Mouse (Mus musculus) liver, embryonic 14.5 days (tissue): ENCODE data around the gene Mdk. TPM values are rescaled to one million over a fixed set of nuclear protein-coding genes. Genes with fewer than 3 reads are reported as not detected.

Source experiments
- ATAC-seq: fragments of 200-750 bp; cut with Nextera tagmentation; 2 replicates; pipeline ENCODE4 v1.8.0; 2017; ENCODE audit warnings: moderate number of reproducible peaks, mild to moderate bottlenecking, moderate library complexity; ENCODE audit not compliant: insufficient read depth
- DNase-seq, 3 experiments: peaks; one replicate each; pipeline ENCODE4 v3.0.0-alpha.2; 2012 to 2013; ENCODE audit warnings: low read depth in 3 of 3, low spot score in 3 of 3
- H3K27ac ChIP-seq: fragments of 300-500 bp; sonication (generic); 2 replicates; pipeline ENCODE4 v1.5.1; 2014; ENCODE audit warnings: moderate library complexity, mild to moderate bottlenecking, control low read depth, inconsistent platforms
- H3K27me3 ChIP-seq: fragments of 300-500 bp; sonication (generic); 2 replicates; pipeline ENCODE4 v1.6.1; 2014; ENCODE audit warnings: mild to moderate bottlenecking, low read length, moderate library complexity; ENCODE audit not compliant: control insufficient read depth, insufficient read depth
- H3K36me3 ChIP-seq: fragments of 300-500 bp; sonication (generic); replicated peaks from 2 replicates; pipeline ENCODE4 v1.6.1; 2014; ENCODE audit warnings: low read depth; ENCODE audit not compliant: control insufficient read depth, insufficient read depth
- H3K4me1 ChIP-seq, 2 experiments: fragments of 200-500 bp in 1 of 2; fragments of 300-500 bp in 1 of 2; sonication (generic) in 1 of 2; replicated peaks; 2 replicates each; pipeline ENCODE4 v1.6.1; 2012 to 2014; ENCODE audit warnings: antibody characterized with exemption in 1 of 2, inconsistent platforms in 1 of 2, low read length in 1 of 2; ENCODE audit not compliant: control insufficient read depth in 2 of 2, insufficient read depth in 2 of 2
- H3K4me2 ChIP-seq: fragments of 300-500 bp; sonication (generic); 2 replicates; pipeline ENCODE4 v1.6.1; 2014; ENCODE audit warnings: low read depth, mild to moderate bottlenecking, control low read depth, moderate library complexity
- H3K4me3 ChIP-seq, 2 experiments: fragments of 200-500 bp in 1 of 2; fragments of 300-500 bp in 1 of 2; sonication (generic) in 1 of 2; 2 replicates each; pipeline ENCODE4 v1.5.1; 2012 to 2014; ENCODE audit warnings: low read depth in 2 of 2, low read length in 2 of 2, mild to moderate bottlenecking in 2 of 2, control low read depth in 1 of 2, inconsistent platforms in 1 of 2, moderate library complexity in 1 of 2; ENCODE audit not compliant: insufficient read depth in 1 of 2
- H3K9ac ChIP-seq: fragments of 300-500 bp; sonication (generic); replicated peaks from 2 replicates; pipeline ENCODE4 v1.6.1; 2014; ENCODE audit warnings: mild to moderate bottlenecking, control low read depth, moderate library complexity
- H3K9me3 ChIP-seq: fragments of 300-500 bp; sonication (generic); 2 replicates; pipeline ENCODE4 v1.6.1; 2016; ENCODE audit warnings: low read length, mixed read lengths; ENCODE audit not compliant: control insufficient read depth
- CTCF ChIP-seq: IDR thresholded peaks from 2 replicates; pipeline ENCODE4 v1.5.1; 2016; ENCODE audit warnings: antibody characterized with exemption, low read depth, control low read depth
- EP300 ChIP-seq: IDR thresholded peaks from 2 replicates; pipeline ENCODE4 v1.6.1; 2016; ENCODE audit warnings: antibody characterized with exemption, low read depth
- WGBS: fragments of 180-500 bp; shearing (Covaris S2); extraction: QIAGEN DNeasy Blood & Tissue Kit; methylation state at CpG from one replicate; pipeline ENCODE4 v1.1.7; 2014; ENCODE audit not compliant: insufficient replicate concordance; 5-methylcytosine and 5-hydroxymethylcytosine counted together
- polyA plus RNA-seq, 2 experiments: library from polyadenylated mRNA; depleted of rRNA in 1 of 2; stranded (reverse) in 1 of 2; unstranded in 1 of 2; fragments of >200 nt; fragmentation: Nextera tagmentation in 1 of 2; extraction: Ambion mirVana in 1 of 2; gene quantifications; 2 replicates each; pipeline versions ENCODE4 v1.2.1 to v1.2.3; 2012 to 2014

Mdk gene
- polyA plus RNA-seq, 2 experiments = 12.7 to 19.3 TPM

- Histone ChIP-seq H3K36me3 (peaks cover 3% of the 10 kb centered on the region; the same call in 1 of the 2 replicates), H3K27ac (peak overlapping the region; percentile 24; the same call in 1 of the 2 replicates), H3K9ac (peak overlapping the region; percentile 76), H3K4me2 (peak overlapping the region; percentile 86), H3K27me3 (peaks cover 8% of the 10 kb centered on the region), H3K9me3 (no peaks in the 10 kb centered on the region), H3K4me3 (peak overlapping the region; percentile 68 to 73), H3K4me1 (peaks cover 30 to 50% of the 10 kb centered on the region in 2 experiments)
- TF ChIP-seq CTCF (no peak), EP300 (no peak)
- DNase-seq (no peak), ATAC-seq (peak; percentile 27)
- WGBS = under 1% methylated on average over 39 of the region's 39 CpGs
Observed at GRCm38 (mm10) chr2:91962864-91963401, 30.8 kb upstream of the Mdk start.

GRCm38 (mm10) chr2:91961901-91962761 lies 30.0 kb upstream of the Mdk start:
- H3K27ac ChIP-seq = peak overlapping the region; percentile 42
- DNase-seq = no peak
- H3K36me3 ChIP-seq = peaks cover 3% of the 10 kb centered on the region; the same call in 1 of the 2 replicates
- TF ChIP-seq CTCF = no peak
- TF ChIP-seq EP300 = no peak
- peak overlapping the region; percentile 76 for H3K9ac ChIP-seq
- peak overlapping the region; percentile 86 for H3K4me2 ChIP-seq
- H3K4me3 ChIP-seq = peak overlapping the region; percentile 68 to 73
- no peaks in the 10 kb centered on the region for H3K9me3 ChIP-seq
- ATAC-seq = no peak
- WGBS = 18% methylated on average over 4 of the region's 4 CpGs
- H3K27me3 ChIP-seq = peaks cover 8% of the 10 kb centered on the region
- H3K4me1 ChIP-seq = peaks cover 30 to 56% of the 10 kb centered on the region in 2 experiments

GRCm38 (mm10) chr2:91960459-91960858 lies 28.4 kb upstream of the Mdk start:
- no peak overlapping the region for H3K4me3 ChIP-seq
- H3K4me2 ChIP-seq = no peak overlapping the region
- no peak overlapping the region for H3K9ac ChIP-seq
- peaks cover 5% of the 10 kb centered on the region for H3K27me3 ChIP-seq
- H3K9me3 ChIP-seq = no peaks in the 10 kb centered on the region
- no peak overlapping the region for H3K27ac ChIP-seq
- no peak for ATAC-seq
- 88% methylated on average over 5 of the region's 5 CpGs for WGBS
- H3K36me3 ChIP-seq = peaks cover 3% of the 10 kb centered on the region; the same call in 1 of the 2 replicates
- DNase-seq = no peak
- H3K4me1 ChIP-seq = peaks cover 43 to 68% of the 10 kb centered on the region in 2 experiments
- TF ChIP-seq CTCF (no peak), EP300 (no peak)

GRCm38 (mm10) chr2:91959544-91960410 lies 27.7 kb upstream of the Mdk start:
- H3K9ac ChIP-seq = no peak overlapping the region; the same call in 1 of the 2 replicates
- no peak overlapping the region for H3K27ac ChIP-seq
- no peak for DNase-seq

More at GRCm38 (mm10) chr2:91959544-91960410, 27.7 kb upstream of the Mdk start:
- TF ChIP-seq EP300 (no peak), CTCF (no peak)
- no peak for ATAC-seq
- WGBS = 69% methylated on average over 11 of the region's 11 CpGs
- Histone ChIP-seq H3K36me3 (peaks cover 3% of the 10 kb centered on the region; the same call in 1 of the 2 replicates), H3K4me1 (peaks cover 45 to 74% of the 10 kb centered on the region in 2 experiments), H3K4me2 (no peak overlapping the region), H3K4me3 (no peak overlapping the region), H3K9me3 (no peaks in the 10 kb centered on the region), H3K27me3 (no peaks in the 10 kb centered on the region; the same call in 1 of the 2 replicates)
